Mouse (Mus musculus): ENCODE data around the gene Rab4a. TPM values are rescaled to one million over a fixed set of nuclear protein-coding genes. Genes with fewer than 3 reads are reported as not detected.
A peak's percentile ranks its signal among the peaks of the same experiment; 100 is the strongest.

The Rab4a gene
- polyA plus RNA-seq, 1 experiment from 2014 or later: 47.5 TPM

GRCm38 (mm10) chr8:123866971-123867370 lies 61.2 kb downstream of the Rab4a start:
- H3K27me3 ChIP-seq: peaks cover 5% of the 10 kb centered on the region; the same call in 1 of the 2 replicates
- H3K36me3 ChIP-seq: no peaks in the 10 kb centered on the region
- H3K4me1 ChIP-seq: no peaks in the 10 kb centered on the region
- H3K9me3 ChIP-seq (replicated peaks): no peaks in the 10 kb centered on the region
- H3K4me3 ChIP-seq (replicated peaks): no peak overlapping the region
- H3K4me2 ChIP-seq (replicated peaks): no peak overlapping the region
- H3K27ac ChIP-seq (replicated peaks): no peak overlapping the region
- no peak overlapping the region for H3K9ac ChIP-seq
- no peak for ATAC-seq (ENCODE audit: insufficient number of reproducible peaks, low FRiP score, low TSS enrichment, low read depth)
- WGBS: 12% methylated on average over 5 of the region's 5 CpGs

DNA sequence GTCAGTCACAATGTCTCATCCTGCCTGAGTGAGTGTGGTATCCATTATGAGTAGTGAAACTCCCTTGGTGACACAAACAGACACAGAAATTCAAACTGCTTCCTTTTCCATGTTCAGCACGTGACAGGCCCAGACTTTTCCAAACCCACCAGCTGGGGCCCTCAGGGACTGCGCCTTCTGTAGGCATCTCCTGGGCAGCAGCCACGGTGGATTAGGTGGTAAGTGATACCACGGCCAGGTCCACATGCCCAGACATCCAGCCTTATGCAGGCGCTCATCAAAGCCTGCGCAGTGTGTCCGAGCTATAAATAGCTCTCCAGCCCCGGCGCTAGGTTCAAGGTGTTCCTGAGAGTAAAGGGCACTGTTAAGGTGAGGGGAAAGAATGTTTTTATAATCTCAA lies 66.3 kb downstream of the Rab4a start:
- no peak overlapping the region for H3K27ac ChIP-seq (replicated peaks)
- ATAC-seq (ENCODE audit: insufficient number of reproducible peaks, low FRiP score, low TSS enrichment, low read depth): no peak
- no peaks in the 10 kb centered on the region for H3K27me3 ChIP-seq
- H3K36me3 ChIP-seq: no peaks in the 10 kb centered on the region
- H3K4me3 ChIP-seq (replicated peaks): no peak overlapping the region
- no peak overlapping the region for H3K4me2 ChIP-seq (replicated peaks)
- H3K4me1 ChIP-seq: no peaks in the 10 kb centered on the region
- WGBS: 40% methylated on average over 9 of the region's 9 CpGs
- H3K9ac ChIP-seq: no peak overlapping the region
- no peaks in the 10 kb centered on the region for H3K9me3 ChIP-seq (replicated peaks)

- H3K4me3 ChIP-seq (replicated peaks): no peak overlapping the region
- no peaks in the 10 kb centered on the region for H3K36me3 ChIP-seq
- H3K9ac ChIP-seq: no peak overlapping the region
- no peak overlapping the region for H3K27ac ChIP-seq (replicated peaks)
- no peaks in the 10 kb centered on the region for H3K27me3 ChIP-seq
- ATAC-seq (ENCODE audit: insufficient number of reproducible peaks, low FRiP score, low TSS enrichment, low read depth): no peak
- no peak overlapping the region for H3K4me2 ChIP-seq (replicated peaks)
- H3K4me1 ChIP-seq: no peaks in the 10 kb centered on the region
- no peaks in the 10 kb centered on the region for H3K9me3 ChIP-seq (replicated peaks)
- 72% methylated on average over 6 of the region's 6 CpGs for WGBS
These were observed 67.6 kb downstream of the Rab4a start for GRCm38 (mm10) chr8:123873364-123873763.

DNA sequence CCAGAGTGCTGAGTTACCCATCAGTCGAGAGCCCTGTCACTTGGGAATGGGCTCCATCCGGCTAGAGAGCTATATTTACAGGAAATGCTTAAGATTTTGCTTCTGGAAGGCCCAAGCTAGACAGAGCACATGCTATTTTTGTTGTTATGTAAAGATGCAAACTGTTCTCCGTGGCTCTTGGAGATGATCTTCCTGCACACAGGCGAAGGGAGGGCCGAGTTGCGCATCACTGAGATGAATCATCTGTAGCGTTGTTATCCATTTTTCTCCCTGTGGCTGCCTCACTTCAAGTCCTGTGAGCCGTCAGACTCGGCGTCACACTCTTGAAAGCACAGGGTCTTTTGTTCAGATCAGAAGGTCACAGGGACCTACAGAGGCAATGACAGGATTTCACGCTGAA lies 68.5 kb downstream of the Rab4a start:
- 79% methylated on average over 11 of the region's 11 CpGs for WGBS
- H3K27me3 ChIP-seq: no peaks in the 10 kb centered on the region; the same call in 1 of the 2 replicates
- H3K4me1 ChIP-seq: no peaks in the 10 kb centered on the region
- H3K9me3 ChIP-seq (replicated peaks): no peaks in the 10 kb centered on the region
- H3K27ac ChIP-seq (replicated peaks): no peak overlapping the region
- no peaks in the 10 kb centered on the region for H3K36me3 ChIP-seq
- no peak overlapping the region for H3K9ac ChIP-seq
- ATAC-seq (ENCODE audit: insufficient number of reproducible peaks, low FRiP score, low TSS enrichment, low read depth): no peak
- H3K4me2 ChIP-seq (replicated peaks): no peak overlapping the region
- H3K4me3 ChIP-seq (replicated peaks): no peak overlapping the region

- 50% methylated on average over 2 of the region's 2 CpGs for WGBS
- H3K4me3 ChIP-seq (replicated peaks): no peak overlapping the region
- H3K27ac ChIP-seq (replicated peaks): no peak overlapping the region
- H3K4me1 ChIP-seq: 0 out of 2 replicates have a peak, but pooled peaks cover 3% of the 10 kb centered on the region
- H3K9me3 ChIP-seq (replicated peaks): no peaks in the 10 kb centered on the region
- H3K4me2 ChIP-seq (replicated peaks): no peak overlapping the region
- H3K36me3 ChIP-seq: no peaks in the 10 kb centered on the region
- H3K9ac ChIP-seq: no peak overlapping the region
- H3K27me3 ChIP-seq: no peaks in the 10 kb centered on the region; the same call in 1 of the 2 replicates
- no peak for ATAC-seq (ENCODE audit: insufficient number of reproducible peaks, low FRiP score, low TSS enrichment, low read depth)
These were observed 72.1 kb downstream of the Rab4a start for GRCm38 (mm10) chr8:123877865-123878264.

- ATAC-seq (ENCODE audit: insufficient number of reproducible peaks, low FRiP score, low TSS enrichment, low read depth): no peak
These were observed 74.5 kb downstream of the Rab4a start for GRCm38 (mm10) chr8:123880271-123880670.

DNA sequence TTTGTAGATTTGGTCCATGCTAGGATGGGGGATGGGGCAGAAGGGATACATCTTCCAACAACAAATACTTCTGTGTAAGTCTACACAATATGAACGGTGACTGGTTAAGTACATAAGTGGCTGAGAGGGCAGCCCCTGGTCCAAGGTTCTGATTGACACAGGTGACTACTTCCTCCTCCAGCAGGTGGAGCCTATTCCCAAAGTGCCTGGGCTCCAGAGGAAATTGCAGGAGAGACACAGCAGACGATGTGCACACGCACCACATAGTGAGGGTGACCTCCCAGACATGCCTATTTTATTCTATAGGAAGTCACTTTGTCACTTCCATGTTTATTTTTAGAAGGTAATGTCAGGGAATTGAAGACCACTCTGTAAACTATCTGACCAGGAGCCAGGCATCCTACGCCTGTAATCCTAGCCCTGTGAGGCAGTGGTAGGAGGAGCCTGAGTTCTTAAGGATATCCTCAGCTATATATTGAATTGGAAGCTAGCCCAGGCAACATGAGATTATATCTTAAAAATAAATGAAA lies 75.1 kb downstream of the Rab4a start:
- Histone ChIP-seq H3K4me3 (replicated peaks) (no peak overlapping the region), H3K27ac (replicated peaks) (no peak overlapping the region), H3K9me3 (replicated peaks) (no peaks in the 10 kb centered on the region), H3K4me2 (replicated peaks) (no peak overlapping the region), H3K36me3 (no peaks in the 10 kb centered on the region), H3K9ac (no peak overlapping the region), H3K4me1 (peaks cover 13% of the 10 kb centered on the region), H3K27me3 (peaks cover 7% of the 10 kb centered on the region; the same call in 1 of the 2 replicates)
- WGBS: 32% methylated on average over 4 of the region's 4 CpGs
- no peak for ATAC-seq (ENCODE audit: insufficient number of reproducible peaks, low FRiP score, low TSS enrichment, low read depth)

More at GRCm38 (mm10) chr8:123880271-123880670, 74.5 kb downstream of the Rab4a start:
- Histone ChIP-seq H3K4me2 (replicated peaks) (no peak overlapping the region), H3K9me3 (replicated peaks) (no peaks in the 10 kb centered on the region), H3K4me1 (peaks cover 13% of the 10 kb centered on the region), H3K27ac (replicated peaks) (no peak overlapping the region), H3K4me3 (replicated peaks) (no peak overlapping the region), H3K36me3 (no peaks in the 10 kb centered on the region), H3K27me3 (peaks cover 7% of the 10 kb centered on the region; the same call in 1 of the 2 replicates), H3K9ac (no peak overlapping the region)
- 57% methylated on average over 10 of the region's 10 CpGs for WGBS

DNA sequence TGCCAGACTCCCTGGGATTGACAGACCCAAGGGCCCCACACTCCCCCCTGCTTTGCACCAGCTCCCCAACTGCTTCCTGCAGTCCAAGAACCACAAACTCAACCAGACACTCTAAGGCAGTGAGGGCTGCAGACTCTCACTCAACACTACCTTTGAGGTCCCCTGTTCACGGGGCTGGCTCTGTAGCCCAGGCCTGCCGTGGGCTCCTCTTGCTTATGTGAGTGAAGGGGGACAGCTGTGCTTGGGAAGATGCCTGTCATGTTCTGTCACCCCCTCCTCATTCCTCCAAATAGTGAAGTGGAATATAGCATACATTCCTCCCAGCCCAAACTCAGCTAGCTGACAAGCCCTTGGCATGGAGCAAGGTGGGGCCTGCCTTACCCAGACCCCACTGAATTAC lies 76.6 kb downstream of the Rab4a start:
- H3K4me2 ChIP-seq (replicated peaks): no peak overlapping the region
- H3K27me3 ChIP-seq: peaks cover 7% of the 10 kb centered on the region; the same call in 1 of the 2 replicates
- 65% methylated on average over 2 of the region's 2 CpGs for WGBS
- H3K27ac ChIP-seq (replicated peaks): no peak overlapping the region
- H3K4me3 ChIP-seq (replicated peaks): no peak overlapping the region
- H3K36me3 ChIP-seq: no peaks in the 10 kb centered on the region
- ATAC-seq (ENCODE audit: insufficient number of reproducible peaks, low FRiP score, low TSS enrichment, low read depth): no peak
- no peaks in the 10 kb centered on the region for H3K9me3 ChIP-seq (replicated peaks)
- H3K4me1 ChIP-seq: peaks cover 13% of the 10 kb centered on the region
- no peak overlapping the region for H3K9ac ChIP-seq

DNA sequence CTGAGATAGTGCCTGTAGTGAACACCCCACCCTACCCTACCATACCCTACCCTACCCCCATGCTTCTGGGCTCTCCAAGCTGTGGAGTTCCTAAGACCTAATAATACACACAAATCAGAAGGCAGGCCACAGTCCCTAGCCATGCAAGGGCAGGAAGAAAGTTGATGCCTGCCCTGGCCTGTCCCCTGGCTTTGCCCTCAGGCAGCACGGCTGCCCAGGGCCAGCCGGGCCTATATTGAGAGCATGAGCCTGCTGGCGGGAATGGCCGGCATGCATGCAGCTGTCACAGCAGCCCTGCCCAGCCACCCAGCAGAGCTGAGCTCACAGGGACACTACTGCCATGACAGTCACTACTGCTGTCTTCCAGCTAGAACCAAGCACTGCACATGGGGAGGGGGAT lies 77.3 kb downstream of the Rab4a start:
- H3K4me1 ChIP-seq: peaks cover 13% of the 10 kb centered on the region
- peak; percentile 65 for ATAC-seq (ENCODE audit: insufficient number of reproducible peaks, low FRiP score, low TSS enrichment, low read depth)
- no peak overlapping the region for H3K9ac ChIP-seq
- no peaks in the 10 kb centered on the region for H3K36me3 ChIP-seq
- 58% methylated on average over 4 of the region's 4 CpGs for WGBS
- no peaks in the 10 kb centered on the region for H3K9me3 ChIP-seq (replicated peaks)
- H3K4me3 ChIP-seq (replicated peaks): no peak overlapping the region
- H3K4me2 ChIP-seq (replicated peaks): no peak overlapping the region
- peaks cover 7% of the 10 kb centered on the region; the same call in 1 of the 2 replicates for H3K27me3 ChIP-seq
- H3K27ac ChIP-seq (replicated peaks): no peak overlapping the region

Other genes starting within 250 kb of the Rab4a start
- 9.0 and 10.3 TPM in 2 replicates for gene Rhou, start 152.1 kb upstream of the Rab4a start, polyA plus RNA-seq (2015; fragmentation: Nextera tagmentation; extraction: Ambion mirVana)
- gene Ccsap, start 54.2 kb downstream of the Rab4a start, polyA plus RNA-seq (2015; fragmentation: Nextera tagmentation; extraction: Ambion mirVana): 4.9 and 6.5 TPM in 2 replicates
- 1,020 and 1,287 TPM in 2 replicates for gene Acta1, start 88.8 kb downstream of the Rab4a start, polyA plus RNA-seq (2015; fragmentation: Nextera tagmentation; extraction: Ambion mirVana)
- 27.3 and 29.6 TPM in 2 replicates for gene Nup133, start 143.3 kb downstream of the Rab4a start, polyA plus RNA-seq (2015; fragmentation: Nextera tagmentation; extraction: Ambion mirVana)
- 14.1 and 14.8 TPM in 2 replicates for gene Abcb10, start 177.1 kb downstream of the Rab4a start, polyA plus RNA-seq (2015; fragmentation: Nextera tagmentation; extraction: Ambion mirVana)
- gene Taf5l, start 215.4 kb downstream of the Rab4a start, polyA plus RNA-seq (2015; fragmentation: Nextera tagmentation; extraction: Ambion mirVana): 36.0 and 36.2 TPM in 2 replicates
- gene Urb2, start 215.5 kb downstream of the Rab4a start, polyA plus RNA-seq (2015; fragmentation: Nextera tagmentation; extraction: Ambion mirVana): 5.0 and 5.7 TPM in 2 replicates